Mouse (Mus musculus) frontal cortex, postnatal 36 days (tissue): ENCODE results near the gene Arhgap25.
"Not testable (repeated sequence)": the region's sequence is repeated elsewhere in the genome, so short reads cannot be mapped to it uniquely, and the experiment has no call there.

ENCODE experiments used
- DNase-seq, 2 experiments: peaks; one replicate each; pipeline ENCODE4 v3.0.0; 2022; ENCODE audit warnings: low spot score in 2 of 2

Gene Arhgap25

GRCm38 (mm10) chr6:87535651-87536050, 2.6 kb upstream of the Arhgap25 start:
- DNase-seq, result peak in 1 of 2 experiments; percentile 68

- DNase-seq, result no peak
Measured at GRCm38 (mm10) chr6:87534855-87535575, 2.0 kb upstream of the Arhgap25 start.

GRCm38 (mm10) chr6:87531456-87532015, 1.5 kb downstream of the Arhgap25 start:
- DNase-seq, result no peak

- DNase-seq, result no peak
Measured at GRCm38 (mm10) chr6:87530386-87530785, 2.7 kb downstream of the Arhgap25 start.

GRCm38 (mm10) chr6:87527846-87528557, 5.1 kb downstream of the Arhgap25 start:
- no peak for DNase-seq

GRCm38 (mm10) chr6:87527366-87527765, 5.7 kb downstream of the Arhgap25 start:
- no peak for DNase-seq

- no peak for DNase-seq
Measured at GRCm38 (mm10) chr6:87525126-87525525, 7.9 kb downstream of the Arhgap25 start.

- no peak for DNase-seq
Measured at GRCm38 (mm10) chr6:87524281-87524680, 8.8 kb downstream of the Arhgap25 start.

- DNase-seq, result no peak
Measured at GRCm38 (mm10) chr6:87523736-87524135, 9.3 kb downstream of the Arhgap25 start.

GRCm38 (mm10) chr6:87523085-87523484, 10.0 kb downstream of the Arhgap25 start:
- peak in 1 of 2 experiments; percentile 54 for DNase-seq

- DNase-seq, result peak in 1 of 2 experiments; percentile 84
Measured at GRCm38 (mm10) chr6:87522236-87522635, 10.8 kb downstream of the Arhgap25 start.

- DNase-seq, result not testable (repeated sequence)
Measured at GRCm38 (mm10) chr6:87521705-87522104, 11.4 kb downstream of the Arhgap25 start.

- no peak for DNase-seq
Measured at GRCm38 (mm10) chr6:87520572-87520971, 12.5 kb downstream of the Arhgap25 start.

- no peak for DNase-seq
Measured at GRCm38 (mm10) chr6:87519809-87520208, 13.2 kb downstream of the Arhgap25 start.

- DNase-seq, result no peak
Measured at GRCm38 (mm10) chr6:87518622-87519021, 14.4 kb downstream of the Arhgap25 start.

- DNase-seq, result no peak
Measured at GRCm38 (mm10) chr6:87517753-87518409, 15.2 kb downstream of the Arhgap25 start.

- no peak for DNase-seq
Measured at GRCm38 (mm10) chr6:87514321-87514720, 18.7 kb downstream of the Arhgap25 start.

- DNase-seq, result peak in 1 of 2 experiments; percentile 73
Measured at GRCm38 (mm10) chr6:87513046-87513767, 19.9 kb downstream of the Arhgap25 start.

- no peak for DNase-seq
Measured at GRCm38 (mm10) chr6:87510999-87511398, 22.1 kb downstream of the Arhgap25 start.

GRCm38 (mm10) chr6:87509806-87510205, 23.3 kb downstream of the Arhgap25 start:
- no peak for DNase-seq

GRCm38 (mm10) chr6:87504875-87505274, 28.2 kb downstream of the Arhgap25 start:
- DNase-seq, result no peak

GRCm38 (mm10) chr6:87503976-87504375, 29.1 kb downstream of the Arhgap25 start:
- no peak for DNase-seq
